Mouse (Mus musculus) lung, embryonic 14.5 days (tissue): ENCODE data around the gene Kdelc1. TPM values are rescaled to one million over a fixed set of nuclear protein-coding genes. Genes with fewer than 3 reads are reported as not detected.

Experiments used
- ATAC-seq: fragments of 200-750 bp; cut with Nextera tagmentation; 2 replicates; pipeline ENCODE4 v1.8.0; 2017; ENCODE audit warnings: mild to moderate bottlenecking, moderate TSS enrichment, moderate library complexity; ENCODE audit not compliant: insufficient read depth
- DNase-seq: peaks from one replicate; pipeline ENCODE4 v3.0.0-alpha.2; 2015
- H3K27ac ChIP-seq: fragments of 300-500 bp; sonication (generic); 2 replicates; pipeline ENCODE4 v1.5.1; 2014; ENCODE audit warnings: low read depth, mild to moderate bottlenecking, moderate library complexity
- H3K27me3 ChIP-seq: fragments of 300-500 bp; sonication (generic); 2 replicates; pipeline ENCODE4 v1.6.1; 2014; ENCODE audit warnings: low read length, control low read depth; ENCODE audit not compliant: insufficient read depth
- H3K36me3 ChIP-seq: fragments of 300-500 bp; sonication (generic); 2 replicates; pipeline ENCODE4 v1.6.1; 2014; ENCODE audit warnings: control low read depth; ENCODE audit not compliant: insufficient read depth
- H3K4me1 ChIP-seq: fragments of 300-500 bp; sonication (generic); 2 replicates; pipeline ENCODE4 v1.6.1; 2014; ENCODE audit warnings: antibody characterized with exemption, control low read depth; ENCODE audit not compliant: insufficient read depth
- H3K4me2 ChIP-seq: fragments of 300-500 bp; sonication (generic); 2 replicates; pipeline ENCODE4 v1.6.1; 2014; ENCODE audit warnings: mild to moderate bottlenecking
- H3K4me3 ChIP-seq: fragments of 300-500 bp; sonication (generic); 2 replicates; pipeline ENCODE4 v1.5.1; 2014; ENCODE audit warnings: low read depth, low read length
- H3K9ac ChIP-seq: fragments of 300-500 bp; sonication (generic); 2 replicates; pipeline ENCODE4 v1.6.1; 2014
- H3K9me3 ChIP-seq: fragments of 300-500 bp; sonication (generic); 2 replicates; pipeline ENCODE4 v1.6.1; 2016; ENCODE audit warnings: low read depth, low read length, control low read depth
- CTCF ChIP-seq: IDR thresholded peaks from 2 replicates; pipeline ENCODE4 v1.5.1; 2016; ENCODE audit warnings: antibody characterized with exemption, low read depth
- WGBS: fragments of 180-500 bp; shearing (Covaris S2); extraction: QIAGEN DNeasy Blood & Tissue Kit; methylation state at CpG from one replicate; pipeline ENCODE4 v1.1.7; 2014; 5-methylcytosine and 5-hydroxymethylcytosine counted together
- polyA plus RNA-seq: library from polyadenylated mRNA; unstranded; fragments of >200 nt; fragmentation: Nextera tagmentation; extraction: Ambion mirVana; gene quantifications from 2 replicates; pipeline ENCODE4 v1.2.1, GENCODE M21; 2014

The Kdelc1 gene
- polyA plus RNA-seq, 1 experiment from 2014 or later = 71.2 TPM

DNA sequence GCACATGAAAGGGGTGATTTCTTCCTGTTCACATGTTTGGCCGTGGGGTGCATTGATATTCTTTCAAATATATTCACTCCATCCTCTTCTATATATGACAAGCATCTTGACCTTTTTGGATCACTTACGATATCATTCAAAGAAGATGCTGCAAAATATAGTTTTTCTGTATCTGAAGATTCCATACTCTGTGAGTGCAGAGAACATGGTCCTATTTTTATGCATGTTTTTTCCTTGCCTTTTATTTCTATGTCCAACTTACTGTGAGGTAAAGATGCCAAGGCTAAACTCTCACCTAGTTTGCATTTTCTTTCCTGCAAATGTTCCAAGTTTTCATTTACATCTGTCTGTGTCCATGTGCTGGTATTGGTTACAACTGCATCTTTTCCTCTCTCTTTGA is 56.8 kb downstream of the Kdelc1 start, which contains the start of gene Gm8251:
Gm8251 (minus strand) TSS at position 101 of the 400 bp plus-strand sequence.
- TF ChIP-seq CTCF = no peak
- Histone ChIP-seq H3K36me3 (no peaks in the 10 kb centered on the region), H3K27me3 (no peaks in the 10 kb centered on the region), H3K4me3 (no peak within 1 kb of the TSS), H3K27ac (no peak within 1 kb of the TSS), H3K9ac (no peak within 1 kb of the TSS), H3K9me3 (no peaks in the 10 kb centered on the region), H3K4me2 (no peak within 1 kb of the TSS), H3K4me1 (no peaks in the 10 kb centered on the region)
- DNase-seq (no peak), ATAC-seq (no peak)
- 91% methylated on average over 2 of the region's 2 CpGs for WGBS

- Histone ChIP-seq H3K27me3 (no peaks in the 10 kb centered on the region), H3K27ac (no peak overlapping the region), H3K9ac (no peak overlapping the region), H3K9me3 (no peaks in the 10 kb centered on the region), H3K36me3 (no peaks in the 10 kb centered on the region), H3K4me1 (no peaks in the 10 kb centered on the region), H3K4me2 (no peak overlapping the region), H3K4me3 (no peak overlapping the region)
- WGBS = 67% methylated on average over 3 of the region's 3 CpGs
- DNase-seq (no peak), ATAC-seq (no peak)
- TF ChIP-seq CTCF = no peak
These were observed 60.8 kb downstream of the Kdelc1 start for GRCm38 (mm10) chr1:44057805-44058204.

Other genes with a start within 250 kb of the Kdelc1 start
- gene Tpp2, start 185.2 kb downstream of the Kdelc1 start, polyA plus RNA-seq = 63.2 and 69.5 TPM in 2 replicates
- gene Mettl21c, start 98.8 kb downstream of the Kdelc1 start, polyA plus RNA-seq = 0.49 and 0.57 TPM in 2 replicates
- gene Gm8251, start 56.9 kb downstream of the Kdelc1 start, polyA plus RNA-seq = 0.14 and 0.15 TPM in 2 replicates
- gene Tex30, start 16.4 kb downstream of the Kdelc1 start, polyA plus RNA-seq = 93.6 and 96.0 TPM in 2 replicates
- gene Bivm, start 149 bp upstream of the Kdelc1 start, polyA plus RNA-seq = 18.9 and 21.1 TPM in 2 replicates
- 23.6 and 24.6 TPM in 2 replicates for gene Ercc5, start 28.9 kb upstream of the Kdelc1 start, polyA plus RNA-seq
- gene Mettl21e, start 100.2 kb upstream of the Kdelc1 start, polyA plus RNA-seq = 0.45 TPM in 2 replicates